Mouse (Mus musculus): Measurements from ENCODE around the gene Trim44.

Trim44 gene

DNA sequence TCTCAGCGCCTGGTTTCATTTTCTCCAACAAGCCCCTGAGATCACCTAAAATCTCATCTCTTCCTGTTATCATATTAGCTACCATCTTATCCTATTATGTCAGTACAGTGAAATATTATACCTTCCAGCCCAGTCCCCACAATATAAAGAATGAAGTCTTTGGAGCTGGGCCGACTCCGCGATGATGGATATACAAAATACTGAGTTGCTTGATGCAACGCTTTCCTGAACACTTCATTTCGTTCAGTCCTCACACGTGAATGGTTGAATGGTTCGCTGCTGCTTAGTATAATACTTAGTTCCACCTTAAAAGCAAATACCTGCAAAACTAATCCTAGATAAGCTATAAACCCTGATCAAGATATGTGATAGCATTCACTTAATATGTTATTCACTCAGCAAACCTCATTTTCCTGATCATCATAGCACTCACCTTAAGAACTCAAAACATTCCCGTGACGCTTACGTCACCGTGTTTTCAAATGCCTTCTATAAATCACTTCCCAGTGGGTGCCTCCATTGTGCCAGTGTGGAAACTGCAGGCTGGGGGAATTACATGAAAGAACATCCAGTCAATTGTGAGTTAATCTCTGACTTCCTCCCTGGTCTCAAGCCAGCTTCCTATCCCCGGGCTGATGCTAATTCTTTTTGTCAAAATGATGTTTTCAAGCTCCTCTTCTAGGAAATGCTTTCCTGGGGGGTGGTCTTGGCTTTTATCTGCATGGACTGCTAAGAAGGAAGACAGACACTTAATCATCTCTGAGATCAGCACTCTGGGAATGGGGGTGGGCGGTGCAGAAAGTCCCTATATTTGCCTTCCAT lies at the start of gene Trim44:
Trim44 (minus strand) TSS at position 466 of the 822 bp plus-strand sequence.
- in situ Hi-C loops (cut with MboI; ENCODE audit: low sequenced_read_pairs) = no loop called here

DNA sequence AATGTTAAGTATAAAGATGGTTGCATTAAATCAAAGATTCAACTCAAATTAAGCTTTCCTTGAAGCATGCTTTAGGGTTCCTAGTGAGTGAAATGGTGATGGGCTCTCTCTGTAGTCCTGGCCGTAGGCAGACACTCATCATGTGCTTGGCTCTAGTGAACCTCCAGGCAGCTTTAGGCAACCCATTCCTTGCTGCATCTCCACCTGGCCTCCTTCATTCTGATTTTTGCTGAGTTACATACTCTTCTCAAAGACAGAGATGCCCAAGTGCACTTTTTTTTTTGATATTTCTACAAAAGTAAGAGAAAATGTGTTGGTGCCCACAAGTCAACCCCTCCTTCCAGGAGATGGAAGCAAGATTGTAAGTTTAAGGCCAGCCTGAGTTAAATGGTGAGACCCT lies 47.5 kb upstream of the Trim44 start:
- in situ Hi-C loops (cut with MboI; ENCODE audit: low sequenced_read_pairs) = no loop called here

DNA sequence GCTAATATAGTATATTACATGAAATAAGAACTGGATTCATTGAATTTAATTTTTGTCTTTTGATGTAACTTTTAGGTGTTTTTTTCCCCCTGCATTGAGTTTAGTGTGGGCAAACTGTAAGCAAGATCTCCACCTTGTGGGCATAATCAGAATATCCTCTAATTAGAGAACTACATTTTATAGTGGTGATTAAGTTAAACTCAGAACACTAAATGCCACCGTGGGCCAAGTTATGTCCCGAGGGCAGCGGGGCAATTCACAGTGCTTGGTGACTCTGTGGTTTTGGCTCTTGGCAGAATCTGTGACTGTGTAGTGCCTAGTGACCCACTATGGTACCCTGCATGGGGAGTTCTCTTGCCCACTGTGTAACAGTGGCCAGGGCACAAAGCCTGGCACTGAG lies 45.8 kb upstream of the Trim44 start:
- in situ Hi-C loops (cut with MboI; ENCODE audit: low sequenced_read_pairs) = no loop called here

DNA sequence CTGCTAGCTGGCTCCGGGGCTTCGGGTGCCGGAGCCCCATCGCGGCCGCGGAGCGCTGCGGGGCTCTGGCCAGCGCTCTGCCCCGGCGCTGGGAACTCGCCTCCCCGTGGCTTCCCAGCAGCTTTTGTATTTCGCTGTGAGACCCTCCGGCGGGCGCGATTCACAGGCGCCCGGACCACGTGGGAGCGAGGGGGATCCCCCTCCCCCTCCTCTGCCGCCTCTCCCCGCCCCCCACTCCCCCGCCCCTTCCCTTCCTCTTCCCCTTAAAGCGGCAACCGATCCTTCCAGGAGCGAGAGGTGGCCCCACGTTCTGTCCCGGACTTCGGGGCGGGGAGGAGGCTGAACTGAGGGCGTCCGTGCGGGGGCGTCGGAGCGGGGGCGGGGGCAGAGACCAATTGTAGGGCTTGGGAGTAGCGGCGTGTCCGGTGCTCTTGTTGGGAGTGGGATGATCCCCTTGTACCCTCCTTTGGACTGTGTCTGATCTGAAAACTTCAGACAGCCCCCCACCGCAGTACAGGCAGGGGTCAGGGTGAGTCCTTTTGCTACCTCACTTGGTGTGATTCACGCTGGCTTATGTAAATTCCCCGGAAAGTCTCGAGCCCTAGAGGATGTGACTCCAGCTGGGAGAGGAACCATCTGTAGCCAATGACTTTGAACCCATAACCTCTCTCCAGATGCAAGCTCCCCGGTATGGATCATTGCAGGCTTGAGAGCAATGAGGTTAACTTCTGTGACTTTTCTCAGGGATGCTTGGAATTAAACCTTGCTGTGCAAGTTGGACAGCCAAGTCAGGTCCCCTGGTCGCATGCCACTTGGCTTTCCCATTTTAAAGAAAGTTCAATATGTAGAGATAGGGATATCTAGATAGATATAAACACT lies 44.3 kb upstream of the Trim44 start, which contains the start of gene Fjx1:
Fjx1 (minus strand) TSS at position 829 of the 879 bp plus-strand sequence.
- in situ Hi-C loops (cut with MboI; ENCODE audit: low sequenced_read_pairs) = no loop called here

DNA sequence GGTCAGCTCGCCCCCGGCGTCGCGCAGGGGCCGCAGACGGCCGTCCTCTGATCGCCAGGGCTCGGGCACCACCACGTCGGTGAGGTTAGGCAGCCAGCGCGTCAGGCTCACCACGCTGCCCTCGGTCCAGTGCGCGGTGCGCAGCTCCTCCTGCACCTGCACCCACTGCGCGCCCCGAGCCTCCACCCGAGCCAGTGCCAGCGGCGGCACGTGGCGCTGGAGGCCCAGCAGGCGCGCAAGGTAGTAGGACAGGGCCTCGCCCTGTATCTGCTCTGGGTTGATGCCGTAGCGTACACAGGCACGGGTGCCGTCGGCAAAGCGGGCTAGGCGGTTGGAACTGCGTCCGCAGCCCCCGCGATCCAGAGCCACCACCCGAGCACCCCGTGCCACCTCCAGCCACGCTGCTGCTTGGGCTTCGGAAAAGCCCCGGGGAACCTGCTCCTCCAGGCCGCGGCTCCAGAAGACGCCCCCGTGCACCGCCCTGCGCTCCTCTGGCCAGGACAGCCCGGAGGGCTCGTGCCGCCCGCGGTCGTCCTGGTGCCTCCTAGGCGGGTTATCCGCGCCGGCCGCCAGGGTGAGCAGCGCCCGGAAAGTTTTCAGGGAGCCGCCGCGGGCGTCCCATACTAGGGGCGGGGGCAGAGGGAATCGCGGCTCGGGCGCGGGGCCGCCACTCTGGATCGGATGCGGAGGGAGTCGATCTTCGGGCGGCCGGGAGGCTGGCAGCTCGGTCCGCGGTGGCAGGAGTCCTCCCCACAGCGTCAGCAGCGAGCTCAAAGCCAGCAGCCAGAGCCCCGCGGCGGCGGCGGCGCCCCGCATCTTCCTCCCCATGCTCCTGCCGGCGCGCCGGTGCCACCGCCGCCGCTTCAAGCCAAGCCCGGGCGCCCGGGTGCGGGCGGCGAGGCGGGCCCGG lies 43.4 kb upstream of the Trim44 start:
- in situ Hi-C loops (cut with MboI; ENCODE audit: low sequenced_read_pairs) = no loop called here

DNA sequence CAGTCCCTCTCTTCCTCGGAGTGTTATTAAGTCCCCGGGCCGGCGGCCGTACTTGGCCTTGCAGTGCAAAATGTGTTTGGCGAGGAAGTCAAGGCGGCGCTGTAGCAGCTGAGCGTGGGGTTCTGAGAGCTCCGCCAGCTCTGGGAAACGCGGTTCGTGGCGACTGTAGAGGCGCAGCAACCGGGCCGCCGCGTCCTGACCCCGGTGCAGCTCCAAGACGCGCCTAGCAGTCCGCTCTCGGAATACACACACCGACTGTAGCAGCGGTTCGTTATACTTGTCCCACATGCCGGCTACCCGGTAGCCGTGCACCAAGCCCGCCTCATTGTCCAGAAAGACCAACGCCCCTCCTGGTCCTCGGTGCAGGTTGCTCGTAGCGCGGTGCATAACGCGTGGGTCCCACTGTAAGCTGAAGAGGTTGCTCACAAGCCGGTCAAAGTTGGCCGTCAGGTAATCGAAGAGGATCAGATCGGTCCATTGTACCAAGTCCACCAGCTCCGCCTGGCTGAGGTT lies 42.7 kb upstream of the Trim44 start:
- in situ Hi-C loops (cut with MboI; ENCODE audit: low sequenced_read_pairs) = no loop called here

DNA sequence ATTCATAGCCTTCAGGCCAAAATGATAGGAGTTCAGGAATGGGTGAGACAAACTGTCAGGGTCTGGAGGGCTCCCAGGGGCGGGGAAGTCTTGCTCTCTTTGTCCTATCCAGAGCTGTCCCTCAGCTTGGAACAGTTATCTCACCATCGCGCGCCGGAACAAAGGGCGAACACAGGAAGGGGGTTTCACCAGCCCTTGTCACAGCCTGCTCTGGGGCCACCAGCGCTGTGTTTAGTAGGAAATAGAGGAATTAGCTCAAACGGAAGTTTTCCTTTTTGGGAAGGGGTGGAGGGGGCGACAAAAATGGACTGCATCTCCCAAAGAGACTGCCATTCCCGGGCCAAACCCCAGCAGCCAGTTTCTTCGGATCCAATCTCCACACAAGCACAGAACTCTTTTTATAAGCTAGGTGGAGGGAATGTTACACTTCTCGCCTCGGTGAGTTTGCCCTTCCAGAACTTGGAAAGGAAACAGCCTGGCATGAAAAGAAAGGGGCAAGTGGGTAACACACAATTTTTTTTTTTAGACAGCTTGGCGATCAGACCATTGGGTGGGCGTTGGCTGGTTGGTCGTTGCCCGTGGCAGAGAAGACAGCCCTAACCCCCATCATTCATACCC lies 42.1 kb upstream of the Trim44 start:
- in situ Hi-C loops (cut with MboI; ENCODE audit: low sequenced_read_pairs) = no loop called here

DNA sequence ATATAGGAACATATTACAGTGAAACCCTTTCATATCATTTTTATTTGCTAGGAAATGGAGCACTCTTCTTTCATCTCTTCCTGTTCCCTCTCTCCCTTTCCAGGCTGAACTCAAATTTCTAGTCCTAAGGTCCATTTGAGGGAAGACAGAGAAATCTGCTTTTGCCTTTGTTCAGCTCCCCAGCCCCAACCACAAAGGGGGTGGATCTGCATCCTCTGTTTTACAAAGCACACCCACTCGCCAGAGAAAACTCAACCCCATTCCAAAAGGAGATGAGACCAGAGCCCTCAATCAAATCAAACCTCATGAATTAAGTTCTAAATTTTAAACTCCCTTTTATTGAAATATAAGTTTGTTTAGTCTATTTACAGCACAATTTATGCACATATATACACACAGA lies 41.4 kb upstream of the Trim44 start:
- in situ Hi-C loops (cut with MboI; ENCODE audit: low sequenced_read_pairs) = no loop called here

DNA sequence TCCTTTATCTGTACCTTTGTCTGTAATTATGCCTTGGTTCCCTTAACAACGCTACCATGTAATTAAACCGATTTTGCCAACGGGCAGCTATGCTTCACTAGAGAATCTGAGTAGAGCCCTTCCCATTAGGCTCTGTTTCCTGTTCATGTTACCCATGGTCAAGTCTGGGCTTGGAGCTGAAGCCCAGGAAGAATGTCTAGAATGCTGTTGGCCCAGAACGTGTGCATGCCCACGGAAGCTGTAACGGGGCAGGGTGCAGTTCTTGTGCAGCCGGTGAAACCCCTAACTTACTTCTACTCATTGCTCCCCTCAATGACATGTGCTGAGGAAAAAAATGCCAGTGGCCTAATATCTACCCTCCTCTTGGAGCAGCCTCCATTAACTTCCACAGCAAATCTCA lies 40.2 kb upstream of the Trim44 start:
- in situ Hi-C loops (cut with MboI; ENCODE audit: low sequenced_read_pairs) = no loop called here

DNA sequence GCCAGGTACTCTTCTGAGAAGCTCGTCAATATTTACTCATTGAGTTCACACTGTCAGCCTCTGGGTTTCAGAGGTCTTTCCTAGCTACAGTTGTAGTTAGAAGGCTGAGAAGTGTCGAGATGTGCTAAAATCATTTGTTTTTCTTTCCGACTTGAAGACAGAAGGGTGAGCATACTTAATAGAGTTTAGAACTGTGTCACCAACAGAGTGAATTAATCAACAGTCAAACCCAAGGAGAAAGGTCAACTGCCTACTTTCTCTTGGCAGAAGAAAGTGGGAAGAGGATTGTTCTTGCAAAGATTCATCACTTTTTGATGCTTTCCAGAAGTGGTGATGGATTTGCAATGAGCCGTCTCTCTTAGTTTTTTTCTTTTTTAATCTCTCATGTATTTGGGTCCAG lies 39.2 kb upstream of the Trim44 start:
- in situ Hi-C loops (cut with MboI; ENCODE audit: low sequenced_read_pairs) = no loop called here

DNA sequence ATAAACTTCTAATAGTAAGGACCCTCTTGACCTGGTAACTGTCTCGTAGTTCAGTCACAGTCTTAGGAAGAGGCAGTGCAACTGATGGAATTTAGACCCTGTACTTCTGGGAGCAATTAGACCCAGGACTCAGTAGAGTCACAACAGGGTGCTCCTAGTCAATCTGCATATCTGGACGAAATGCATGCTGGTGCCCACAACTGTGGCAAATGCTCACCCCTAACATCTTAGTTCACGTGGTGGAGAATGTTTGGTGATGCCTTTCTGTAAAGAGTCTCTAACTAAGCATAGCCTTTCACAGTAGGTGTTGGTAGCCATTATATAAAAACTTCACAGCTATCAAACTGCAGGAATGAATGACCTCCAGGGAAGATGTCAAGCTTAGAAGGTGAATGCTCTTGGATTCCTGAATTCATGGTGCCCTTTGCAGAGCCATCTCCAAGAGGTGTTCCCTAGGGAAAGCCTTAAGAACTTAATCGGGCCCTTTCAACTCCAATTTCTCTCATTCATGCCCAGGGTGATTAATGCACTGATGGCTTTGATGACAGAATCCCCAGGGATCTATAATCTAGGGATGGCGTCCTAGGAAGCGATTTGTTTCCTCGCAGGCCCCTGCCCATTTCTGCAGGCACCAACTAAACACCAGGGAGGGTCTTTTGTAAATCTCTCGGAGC lies 29.9 kb upstream of the Trim44 start:
- in situ Hi-C loops (cut with MboI; ENCODE audit: low sequenced_read_pairs) = no loop called here

DNA sequence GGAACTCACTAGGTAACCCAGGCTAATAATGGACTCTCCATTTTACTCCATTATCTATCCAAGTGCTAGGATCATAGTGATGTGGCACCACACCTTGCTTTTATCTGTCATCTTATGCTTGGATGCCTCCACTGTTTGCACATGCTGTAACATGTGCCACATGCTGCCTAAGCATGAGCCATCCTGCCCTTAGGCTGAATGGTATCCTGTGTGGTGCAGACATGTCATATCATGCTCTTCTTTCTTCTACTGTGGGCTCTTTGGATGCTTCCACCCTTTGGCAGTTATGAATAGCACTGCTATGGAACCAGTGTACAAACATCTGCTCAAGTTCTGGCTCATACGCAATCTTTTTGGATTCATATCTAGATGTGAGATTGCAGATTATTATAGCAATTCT lies 26.3 kb upstream of the Trim44 start:
- in situ Hi-C loops (cut with MboI; ENCODE audit: low sequenced_read_pairs) = no loop called here

DNA sequence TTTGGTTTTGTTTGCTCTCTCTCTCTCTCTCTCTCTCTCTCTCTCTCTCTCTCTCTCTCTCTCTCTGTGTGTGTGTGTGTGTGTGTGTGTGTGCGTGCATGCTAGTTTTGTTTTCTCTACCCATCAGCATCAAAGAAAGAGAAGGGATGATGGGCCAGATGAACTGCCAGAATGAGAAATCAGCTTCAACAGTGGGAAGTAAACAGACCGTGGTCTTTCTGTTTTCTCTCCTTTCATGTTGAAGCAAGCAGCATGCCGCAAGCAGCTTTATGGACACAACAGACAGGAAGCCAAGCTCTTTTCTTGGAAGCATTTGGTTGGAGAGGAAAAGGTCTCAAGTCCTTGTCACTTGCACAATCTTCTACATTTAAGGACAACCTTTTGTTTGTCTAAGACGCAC lies 23.5 kb upstream of the Trim44 start:
- in situ Hi-C loops (cut with MboI; ENCODE audit: low sequenced_read_pairs) = no loop called here

DNA sequence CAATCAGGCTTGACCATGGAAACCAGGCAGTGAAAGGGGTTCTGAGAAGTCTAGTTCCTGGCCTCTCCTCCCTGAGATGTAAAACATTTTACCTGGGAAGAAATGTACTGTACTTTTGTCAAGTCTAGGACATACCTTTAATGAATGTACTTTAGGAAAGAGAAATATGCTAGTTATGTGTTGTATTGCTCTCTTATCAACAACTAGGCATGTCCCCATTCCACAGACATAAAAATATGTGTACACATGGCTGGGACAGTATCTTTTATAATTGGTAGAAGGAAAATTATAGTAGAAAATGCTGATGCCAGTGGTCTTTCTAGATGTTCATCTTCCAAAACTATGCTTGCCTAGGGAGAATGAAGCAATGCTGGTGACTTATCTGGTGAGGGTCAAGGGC lies 20.3 kb upstream of the Trim44 start:
- in situ Hi-C loops (cut with MboI; ENCODE audit: low sequenced_read_pairs) = no loop called here

DNA sequence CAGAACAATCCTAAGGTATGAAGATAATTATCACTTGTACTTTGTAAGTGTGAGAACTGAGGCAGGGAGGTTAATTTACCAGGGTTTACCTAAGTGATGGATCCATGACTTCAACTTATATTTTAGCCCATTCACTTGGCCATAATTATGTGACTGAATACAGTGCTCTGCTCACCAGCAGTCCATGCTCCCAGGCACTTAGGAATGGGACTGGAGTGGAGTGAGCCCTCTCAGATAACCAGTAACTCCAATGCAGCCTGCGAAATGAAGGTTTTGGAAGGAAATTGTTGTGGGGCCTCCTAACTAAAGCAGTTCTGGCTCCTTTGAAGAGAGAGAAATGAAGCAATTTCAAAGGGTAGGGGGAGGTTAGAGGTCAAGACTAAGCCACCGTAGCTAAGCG lies 18.8 kb upstream of the Trim44 start:
- in situ Hi-C loops (cut with MboI; ENCODE audit: low sequenced_read_pairs) = no loop called here

DNA sequence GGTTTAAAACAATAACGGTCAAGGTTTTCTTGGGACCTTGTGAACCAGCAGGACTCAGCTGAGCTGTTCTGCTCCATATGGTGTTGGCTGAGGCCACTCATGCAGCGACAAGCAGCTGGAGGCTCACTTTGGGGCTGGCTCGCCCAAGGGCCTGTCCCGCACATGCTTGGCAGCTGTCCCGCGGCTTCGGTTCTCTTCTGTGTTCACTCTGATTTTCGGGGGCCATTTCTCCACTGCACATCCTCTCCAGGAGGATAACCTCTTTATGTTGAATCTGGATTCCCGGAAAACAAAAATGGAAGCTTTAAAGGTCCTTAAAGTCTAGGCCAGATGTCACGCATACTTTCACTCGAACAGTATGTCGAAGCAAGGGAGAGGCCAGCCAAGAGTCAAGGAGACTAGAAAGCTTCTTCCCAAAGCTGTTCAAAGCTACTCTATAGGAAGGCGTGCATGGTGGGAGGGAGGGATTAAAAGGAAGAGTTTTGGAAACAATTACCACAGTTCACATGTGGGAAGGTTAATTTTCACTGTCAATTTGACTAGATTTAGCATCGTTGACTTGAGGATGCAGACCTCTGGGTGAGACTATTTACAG lies 8.6 kb upstream of the Trim44 start:
- in situ Hi-C loops (cut with MboI; ENCODE audit: low sequenced_read_pairs) = no loop called here

DNA sequence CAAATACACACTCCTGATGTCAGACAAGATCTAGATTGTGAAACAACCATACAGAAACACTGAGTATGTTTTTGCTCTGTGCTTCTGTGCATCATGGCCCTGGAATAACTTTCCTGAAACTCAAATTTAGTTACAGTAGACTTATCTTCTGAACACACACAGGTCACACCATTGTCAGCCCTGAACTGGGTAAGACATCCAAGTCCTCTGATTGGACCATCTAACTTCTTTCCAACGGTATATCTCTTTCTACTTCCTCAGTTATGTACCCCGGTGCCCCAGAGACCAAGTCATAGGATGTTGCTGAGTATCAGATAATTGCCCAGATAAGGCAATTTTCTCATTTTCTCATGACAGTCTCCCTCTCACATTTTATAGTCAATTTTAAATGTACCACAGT lies 5.1 kb upstream of the Trim44 start:
- in situ Hi-C loops (cut with MboI; ENCODE audit: low sequenced_read_pairs) = no loop called here

DNA sequence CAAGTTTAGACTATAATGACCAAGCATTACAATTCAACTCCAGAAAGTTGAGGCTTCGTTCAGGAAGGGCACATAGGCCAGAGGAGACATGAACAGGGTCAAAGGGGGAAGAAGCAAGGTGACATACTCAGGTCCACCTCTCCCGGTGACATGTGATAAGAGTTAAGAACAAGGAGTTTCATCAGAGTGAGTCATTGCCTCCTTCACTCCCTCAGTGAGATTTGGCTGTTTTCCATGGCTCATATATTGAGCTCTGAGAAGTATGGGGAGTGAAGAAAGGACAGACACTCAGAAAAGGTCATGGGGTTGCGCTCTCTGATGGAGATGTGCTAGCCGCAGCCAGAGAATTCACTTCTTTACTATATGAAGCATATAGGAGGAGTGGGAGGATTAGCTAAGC lies 3.0 kb upstream of the Trim44 start:
- in situ Hi-C loops (cut with MboI; ENCODE audit: low sequenced_read_pairs) = no loop called here

DNA sequence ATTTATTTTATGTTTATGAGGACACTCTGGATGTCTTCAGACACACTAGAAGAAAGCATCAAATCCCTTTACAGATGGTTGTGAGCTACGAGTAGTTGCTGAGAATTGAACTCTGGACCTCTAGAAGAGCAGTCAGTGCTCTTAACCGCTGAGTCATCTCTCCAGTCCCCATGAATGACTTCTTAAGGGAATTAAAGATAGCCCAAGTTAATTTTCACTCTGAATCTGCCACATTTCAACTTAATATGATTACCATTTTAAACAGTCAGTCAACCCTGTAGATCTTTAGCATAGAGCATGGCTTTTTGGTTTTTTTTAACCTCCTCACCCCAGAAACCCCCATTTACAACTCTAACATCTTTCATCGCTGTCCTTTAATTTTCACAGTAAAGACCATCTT lies 2.1 kb upstream of the Trim44 start:
- in situ Hi-C loops (cut with MboI; ENCODE audit: low sequenced_read_pairs) = no loop called here
